Mouse (Mus musculus) intestine, embryonic 14.5 days (tissue): ENCODE results near the gene Akt2. TPM values are rescaled to one million over a fixed set of nuclear protein-coding genes. Genes with fewer than 3 reads are reported as not detected.
"Not testable (repeated sequence)": the region's sequence is repeated elsewhere in the genome, so short reads cannot be mapped to it uniquely, and the experiment has no call there.

Experiments used
- ATAC-seq: fragments of 200-750 bp; cut with Nextera tagmentation; replicated peaks from 2 replicates; pipeline ENCODE4 v1.8.0; 2017; ENCODE audit warnings: low read depth, moderate number of reproducible peaks, moderate TSS enrichment, moderate library complexity; ENCODE audit not compliant: low FRiP score, low TSS enrichment
- DNase-seq: peaks from one replicate; pipeline ENCODE4 v3.0.0-alpha.2; 2018; ENCODE audit warnings: low spot score
- H3K27ac ChIP-seq: fragments of 300-500 bp; sonication (generic); 2 replicates; pipeline ENCODE4 v1.5.1; 2014; ENCODE audit warnings: low read depth, mild to moderate bottlenecking, control low read depth
- H3K27me3 ChIP-seq: fragments of 300-500 bp; sonication (generic); replicated peaks from 2 replicates; pipeline ENCODE4 v1.6.1; 2014; ENCODE audit warnings: low read length, control low read depth; ENCODE audit not compliant: control insufficient read depth, insufficient read depth
- H3K36me3 ChIP-seq: fragments of 300-500 bp; sonication (generic); 2 replicates; pipeline ENCODE4 v1.6.1; 2014; ENCODE audit warnings: low read length, control low read depth; ENCODE audit not compliant: control insufficient read depth, insufficient read depth
- H3K4me1 ChIP-seq: fragments of 300-500 bp; sonication (generic); replicated peaks from 2 replicates; pipeline ENCODE4 v1.6.1; 2014; ENCODE audit warnings: low read length, control low read depth, mixed read lengths; ENCODE audit not compliant: control insufficient read depth, insufficient read depth
- H3K4me2 ChIP-seq: fragments of 300-500 bp; sonication (generic); 2 replicates; pipeline ENCODE4 v1.6.1; 2014; ENCODE audit warnings: low read length
- H3K4me3 ChIP-seq: fragments of 300-500 bp; sonication (generic); 2 replicates; pipeline ENCODE4 v1.5.1; 2014; ENCODE audit warnings: low read depth, low read length, control low read depth, mixed read lengths
- H3K9ac ChIP-seq: fragments of 300-500 bp; sonication (generic); 2 replicates; pipeline ENCODE4 v1.6.1; 2014; ENCODE audit warnings: mild to moderate bottlenecking, low read length
- H3K9me3 ChIP-seq: fragments of 300-500 bp; sonication (generic); 2 replicates; pipeline ENCODE4 v1.6.1; 2016; ENCODE audit warnings: low read length, control low read depth; ENCODE audit not compliant: control insufficient read depth
- WGBS: fragments of 180-500 bp; shearing (Covaris S2); extraction: QIAGEN DNeasy Blood & Tissue Kit; methylation state at CpG from one replicate; pipeline ENCODE4 v1.1.7; 2014; 5-methylcytosine and 5-hydroxymethylcytosine counted together
- polyA plus RNA-seq: library from polyadenylated mRNA; unstranded; fragments of >200 nt; fragmentation: Nextera tagmentation; extraction: Ambion mirVana; gene quantifications from 2 replicates; pipeline ENCODE4 v1.2.1, GENCODE M21; 2014

The Akt2 gene
- polyA plus RNA-seq, 1 experiment from 2014 or later, result 83.4 TPM

- no peak overlapping the region for H3K27ac ChIP-seq
- WGBS, result 94% methylated on average over 6 of the region's 6 CpGs
- H3K27me3 ChIP-seq, result no peaks in the 10 kb centered on the region
- H3K9me3 ChIP-seq, result no peaks in the 10 kb centered on the region
- no peak overlapping the region for H3K4me3 ChIP-seq
- no peaks in the 10 kb centered on the region for H3K4me1 ChIP-seq
- H3K9ac ChIP-seq, result no peak overlapping the region
- DNase-seq (no peak), ATAC-seq (no peak)
- no peak overlapping the region for H3K4me2 ChIP-seq
- peaks cover 72% of the 10 kb centered on the region for H3K36me3 ChIP-seq
Measured at GRCm38 (mm10) chr7:27634691-27635090, 43.3 kb downstream of the Akt2 start.

DNA sequence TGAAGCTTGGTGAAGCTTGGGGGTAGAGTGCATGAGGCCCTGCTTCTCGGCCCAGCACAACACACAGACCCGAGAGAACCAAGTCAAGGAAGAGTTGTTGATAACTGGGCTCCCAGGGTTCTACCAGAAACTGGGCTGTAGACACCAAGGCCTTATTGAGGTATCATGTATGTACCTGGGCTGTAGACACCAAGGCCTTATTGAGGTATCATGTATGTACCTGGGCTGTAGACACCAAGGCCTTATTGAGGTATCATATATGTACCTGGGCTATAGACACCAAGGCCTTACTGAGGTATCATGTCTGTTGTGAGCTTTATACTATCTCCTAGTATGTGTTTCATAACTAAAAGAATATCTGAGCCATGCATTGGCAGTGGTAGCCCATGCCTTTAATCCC lies 43.7 kb downstream of the Akt2 start:
- H3K4me3 ChIP-seq, H3K9ac ChIP-seq, DNase-seq, H3K4me1 ChIP-seq, H3K9me3 ChIP-seq, H3K27me3 ChIP-seq, H3K27ac ChIP-seq, H3K4me2 ChIP-seq: not testable (repeated sequence)
- 0 out of 2 replicates have a peak, but pooled peaks have one; percentile 48 for ATAC-seq
- WGBS, result 88% methylated on average over 2 of the region's 2 CpGs
- peaks cover 67% of the 10 kb centered on the region for H3K36me3 ChIP-seq

DNA sequence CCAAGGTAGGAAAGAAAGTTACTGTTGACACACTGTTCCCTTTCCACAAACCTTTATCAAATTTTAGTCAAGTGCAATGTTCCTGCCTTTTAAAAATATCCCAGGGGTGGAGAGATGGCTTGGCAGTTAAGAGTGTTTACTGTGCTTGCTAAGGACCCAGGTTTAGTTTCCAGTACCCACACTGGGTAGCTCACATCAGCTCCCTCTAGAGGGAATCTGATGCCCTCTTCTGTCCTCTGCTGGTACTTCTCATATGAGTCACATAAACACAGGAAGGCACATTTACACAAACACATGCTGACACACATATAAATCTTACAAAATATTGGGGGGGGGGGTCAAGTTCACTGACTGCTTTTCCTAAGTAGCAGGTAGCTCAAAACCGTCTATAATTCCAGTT lies 53.1 kb downstream of the Akt2 start:
- Histone ChIP-seq H3K27me3 (no peaks in the 10 kb centered on the region), H3K4me3 (no peak overlapping the region), H3K9me3 (no peaks in the 10 kb centered on the region), H3K9ac (no peak overlapping the region), H3K4me1 (no peaks in the 10 kb centered on the region), H3K4me2 (no peak overlapping the region), H3K36me3 (no peaks in the 10 kb centered on the region), H3K27ac (no peak overlapping the region)
- ATAC-seq (no peak), DNase-seq (no peak)
- 25% methylated on average over 1 of the region's 1 CpGs for WGBS

DNA sequence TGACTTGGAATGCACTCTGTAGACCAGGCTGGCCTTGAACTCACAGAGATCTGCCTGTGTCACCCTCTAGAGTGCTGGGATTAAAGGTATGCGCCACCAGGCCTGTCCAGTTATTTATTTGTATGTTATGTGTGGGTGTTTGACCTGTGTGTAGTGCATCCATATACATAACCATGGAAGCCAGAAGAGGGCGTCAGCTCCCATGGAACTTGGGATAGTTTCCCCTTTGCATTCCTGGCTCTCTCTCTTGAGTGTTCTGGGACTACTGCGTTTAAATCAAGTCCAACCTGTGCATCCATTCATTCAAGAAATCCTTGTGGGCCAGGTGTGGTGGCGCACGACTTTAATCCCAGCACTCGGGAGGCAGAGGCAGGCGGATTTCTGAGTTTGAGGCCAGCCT lies 55.2 kb downstream of the Akt2 start:
- 85% methylated on average over 7 of the region's 7 CpGs for WGBS
- ATAC-seq, result no peak

DNA sequence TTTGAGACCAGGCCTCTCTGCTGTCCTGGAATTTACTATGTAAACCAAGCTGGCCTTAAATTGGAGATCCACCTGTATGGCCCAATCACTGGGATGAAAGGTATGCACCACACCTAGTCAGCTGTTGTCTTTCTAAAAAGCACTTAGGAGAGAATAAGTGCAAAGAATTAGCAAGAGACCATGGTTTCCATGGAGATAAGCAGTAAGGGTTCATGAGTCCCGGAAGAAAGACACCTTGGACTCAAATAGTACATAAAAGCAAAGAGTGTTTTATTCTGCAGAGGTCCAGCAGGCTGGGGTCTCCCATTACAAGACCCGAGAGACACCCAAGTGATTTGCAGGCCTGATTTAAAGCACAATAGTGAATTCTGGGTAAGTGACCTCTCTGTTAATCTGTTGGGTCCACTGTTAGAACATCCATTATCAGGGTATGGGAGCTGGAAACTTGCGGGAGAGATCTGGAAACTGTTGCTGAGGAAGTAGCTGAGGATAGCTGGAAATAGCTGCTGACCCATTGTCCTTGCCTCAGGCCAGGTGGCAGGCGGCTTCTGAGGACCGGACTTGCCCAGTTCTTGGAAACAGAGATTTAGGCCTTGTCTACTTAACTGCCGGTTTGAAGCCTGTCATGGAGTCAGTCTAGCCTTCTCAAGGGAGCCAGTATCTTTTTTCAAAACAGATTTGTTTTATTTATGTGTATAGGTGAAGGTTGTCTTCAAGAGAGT lies 56.1 kb downstream of the Akt2 start:
- Histone ChIP-seq H3K36me3 (no peaks in the 10 kb centered on the region), H3K4me3 (no peak overlapping the region), H3K27me3 (peaks cover 11% of the 10 kb centered on the region), H3K9me3 (no peaks in the 10 kb centered on the region), H3K4me2 (no peak overlapping the region), H3K9ac (no peak overlapping the region), H3K4me1 (no peaks in the 10 kb centered on the region), H3K27ac (no peak overlapping the region)
- ATAC-seq (no peak), DNase-seq (no peak)
- WGBS, result 76% methylated on average over 6 of the region's 6 CpGs

More for the DNA sequence above, 55.2 kb downstream of the Akt2 start:
- Histone ChIP-seq H3K9ac (no peak overlapping the region), H3K4me3 (no peak overlapping the region), H3K9me3 (no peaks in the 10 kb centered on the region), H3K27me3 (peaks cover 5% of the 10 kb centered on the region; the same call in 1 of the 2 replicates), H3K27ac (no peak overlapping the region), H3K4me2 (no peak overlapping the region), H3K36me3 (no peaks in the 10 kb centered on the region), H3K4me1 (no peaks in the 10 kb centered on the region)
- DNase-seq, result no peak

DNA sequence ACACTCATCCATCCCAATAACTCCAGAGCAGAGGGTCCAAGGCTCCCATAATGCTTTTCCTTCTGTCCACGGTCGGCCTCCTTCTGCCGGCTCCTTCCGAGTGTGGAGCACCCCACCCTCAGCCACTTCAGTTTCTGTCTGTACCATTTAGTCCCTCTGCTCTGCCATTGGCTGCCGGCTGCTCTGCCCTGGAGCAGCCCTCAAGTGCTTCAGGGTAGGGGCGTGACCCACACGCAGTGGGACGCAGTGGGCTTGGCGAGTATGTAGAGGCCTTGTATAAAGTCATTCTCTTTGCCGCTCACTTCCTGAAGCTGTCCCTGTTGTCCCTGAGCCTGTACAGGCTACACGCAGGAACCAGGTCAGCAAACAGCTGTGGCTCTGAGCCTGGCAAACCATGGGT lies 58.4 kb downstream of the Akt2 start:
- H3K27ac ChIP-seq, result no peak overlapping the region
- H3K36me3 ChIP-seq, result no peaks in the 10 kb centered on the region
- no peak for DNase-seq
- no peak overlapping the region for H3K9ac ChIP-seq
- no peak overlapping the region for H3K4me3 ChIP-seq
- peaks cover 5% of the 10 kb centered on the region; the same call in 1 of the 2 replicates for H3K4me1 ChIP-seq
- no peak for ATAC-seq
- H3K4me2 ChIP-seq, result no peak overlapping the region
- WGBS, result 89% methylated on average over 11 of the region's 11 CpGs
- peaks cover 34% of the 10 kb centered on the region for H3K27me3 ChIP-seq
- no peaks in the 10 kb centered on the region for H3K9me3 ChIP-seq

DNA sequence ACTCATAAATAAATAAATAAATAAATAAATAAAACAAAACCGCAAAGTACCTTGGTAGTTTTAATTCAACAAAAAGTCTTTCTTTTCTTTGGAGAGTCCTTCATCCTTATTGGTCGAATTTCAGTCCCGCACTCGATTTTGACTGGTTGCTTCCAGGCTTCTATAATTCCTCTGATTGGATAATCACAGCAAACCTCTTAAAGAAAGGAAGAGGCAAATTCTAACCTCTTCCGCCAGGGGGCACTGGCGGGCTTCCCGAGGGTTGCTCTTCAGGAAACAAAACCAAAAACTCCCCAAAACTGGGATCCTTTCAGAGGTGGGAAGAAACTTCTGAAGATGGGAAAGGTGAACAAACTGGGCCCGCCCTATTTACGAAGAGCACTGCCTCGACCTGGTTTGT lies 59.6 kb downstream of the Akt2 start:
- no peaks in the 10 kb centered on the region for H3K9me3 ChIP-seq
- DNase-seq (peak; percentile 79), ATAC-seq (no peak)
- 0 out of 2 replicates have a peak overlapping the region, but pooled peaks have one; percentile 20 for H3K4me2 ChIP-seq
- no peaks in the 10 kb centered on the region for H3K36me3 ChIP-seq
- no peak overlapping the region for H3K4me3 ChIP-seq
- H3K4me1 ChIP-seq, result peaks cover 5% of the 10 kb centered on the region; the same call in 1 of the 2 replicates
- H3K27ac ChIP-seq, result no peak overlapping the region
- H3K9ac ChIP-seq, result no peak overlapping the region
- peaks cover 46% of the 10 kb centered on the region for H3K27me3 ChIP-seq
- 7% methylated on average over 10 of the region's 10 CpGs for WGBS

DNA sequence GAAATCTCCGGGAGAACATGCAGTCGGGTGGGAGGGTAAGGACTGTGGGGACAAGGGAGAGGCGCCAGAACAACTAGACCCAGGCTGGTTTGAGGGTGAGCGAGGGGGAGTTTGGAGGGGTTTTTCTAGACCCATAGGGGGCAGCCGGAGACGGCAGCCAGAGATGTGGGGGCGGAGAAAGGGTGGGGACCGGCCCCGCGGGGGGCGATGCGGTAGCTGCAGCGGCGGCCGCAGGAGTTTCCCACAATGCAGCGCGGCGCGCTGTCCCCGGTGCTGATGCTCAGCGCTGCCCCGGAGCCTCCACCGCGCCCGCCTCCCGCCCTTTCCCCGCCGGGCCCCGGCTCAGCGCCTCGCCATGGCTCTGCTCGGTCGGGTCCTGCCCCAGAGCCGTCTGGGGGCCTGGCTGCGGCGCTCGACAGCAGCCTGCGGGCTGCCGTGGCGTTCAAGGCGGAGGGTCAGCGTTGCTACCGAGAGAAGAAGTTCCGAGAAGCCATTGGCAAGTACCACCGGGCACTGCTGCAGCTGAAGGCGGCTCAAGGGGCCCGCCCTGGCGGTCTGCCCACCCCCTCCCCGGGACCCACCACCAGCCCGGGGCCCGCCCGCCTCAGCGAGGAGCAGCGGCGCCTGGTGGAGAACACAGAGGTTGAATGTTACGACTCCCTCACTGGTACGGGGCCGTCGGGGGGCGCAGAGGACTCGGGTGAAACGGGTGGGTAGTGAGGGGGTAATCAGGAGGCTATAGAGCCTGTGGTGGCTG lies 62.5 kb downstream of the Akt2 start, which contains the start of gene Ttc9b:
Ttc9b (plus strand) TSS at position 235 of the 757 bp plus-strand sequence.
- no peak within 1 kb of the TSS for H3K27ac ChIP-seq
- DNase-seq (peak; percentile 76), ATAC-seq (peak; percentile 44; the same call in 1 of the 2 replicates)
- peaks cover 4% of the 10 kb centered on the region; the same call in 1 of the 2 replicates for H3K36me3 ChIP-seq
- H3K4me1 ChIP-seq, result peaks cover 5% of the 10 kb centered on the region; the same call in 1 of the 2 replicates
- peak within 1 kb of the TSS; percentile 37 for H3K4me2 ChIP-seq
- H3K4me3 ChIP-seq, result peak within 1 kb of the TSS; percentile 15
- H3K9ac ChIP-seq, result no peak within 1 kb of the TSS
- H3K27me3 ChIP-seq, result peaks cover 70% of the 10 kb centered on the region
- H3K9me3 ChIP-seq, result no peaks in the 10 kb centered on the region
- WGBS, result 5% methylated on average over 51 of the region's 62 CpGs
